ENCODE assay signal across 13 mouse cellular contexts in genomic region chr13:67214015-67214607, GRCm38 (mm10). TPM values are rescaled to one million over a fixed set of nuclear protein-coding genes. Genes with fewer than 3 reads are reported as not detected.
DNase-seq lines count a peak whose midpoint lies in the region; ATAC-seq and TF ChIP-seq lines count a peak whose summit lies in the region.
"Had no signal": no experiment of that assay in that cellular context is flagged by ENCODE, and none has a peak within 500 bp of the region (broad histone marks: within the 10 kb centered on the region; RNA-seq: fewer than 3 reads in every experiment).

No protein-coding gene starts in this region.

- no peaks in the 10 kb centered on the region for H3K9me3 ChIP-seq in forebrain, postnatal 0 days (ENCODE audit: low read length)
- no peaks in the 10 kb centered on the region for H3K9me3 ChIP-seq in forebrain, embryonic 14.5 days (replicated peaks; ENCODE audit: control insufficient read depth, low read length)
- H3K9me3 ChIP-seq: G1E; limb, embryonic 10.5 days had no signal

- no peak for DNase-seq in forebrain, postnatal 0 days
- no peak for DNase-seq in forebrain, embryonic 14.5 days (ENCODE audit: low spot score)
- peak; percentile 2 for DNase-seq in lung, postnatal 10 days
- DNase-seq in lung, postnatal 4 days: no peak
- DNase-seq in adipocyte (ENCODE audit: low spot score): peak; percentile 12
- peak; percentile 4 to 10 for DNase-seq in thymus, postnatal 36 days
- no peak for DNase-seq in left cerebral cortex, adult 9 months (ENCODE audit: low spot score in 2 of 2)
- DNase-seq in frontal cortex, postnatal 10 days (ENCODE audit: low spot score in 2 of 2): no peak

- no peaks in the 10 kb centered on the region for H3K36me3 ChIP-seq in forebrain, postnatal 0 days (ENCODE audit: insufficient read depth)
- H3K36me3 ChIP-seq in forebrain, embryonic 14.5 days (ENCODE audit: control insufficient read depth, insufficient read depth, low read length): no peaks in the 10 kb centered on the region
- H3K36me3 ChIP-seq: G1E; heart, embryonic 13.5 days; limb, embryonic 10.5 days had no signal

- no peak overlapping the region for H3K9ac ChIP-seq in forebrain, postnatal 0 days
- no peak overlapping the region for H3K9ac ChIP-seq in forebrain, embryonic 14.5 days (ENCODE audit: low read length)
- H3K9ac ChIP-seq: heart, embryonic 13.5 days had no signal

- no peaks in the 10 kb centered on the region for H3K27me3 ChIP-seq in forebrain, postnatal 0 days (ENCODE audit: insufficient read depth, low read length)
- no peaks in the 10 kb centered on the region for H3K27me3 ChIP-seq in forebrain, embryonic 14.5 days (replicated peaks; ENCODE audit: control insufficient read depth, insufficient read depth, low read length)
- H3K27me3 ChIP-seq: heart, embryonic 13.5 days; megakaryocyte, embryonic 14.5 days had no signal

- ATAC-seq in forebrain, postnatal 0 days: no peak
- no peak for ATAC-seq in forebrain, embryonic 14.5 days
- ATAC-seq: forebrain, embryonic 16.5 days had no signal

- no peak overlapping the region for H3K4me3 ChIP-seq in forebrain, postnatal 0 days (ENCODE audit: low read depth, low read length)
- H3K4me3 ChIP-seq in forebrain, embryonic 14.5 days (ENCODE audit: low read depth, low read length): no peak overlapping the region
- H3K4me3 ChIP-seq: heart, embryonic 13.5 days; limb, embryonic 10.5 days; megakaryocyte, embryonic 14.5 days had no signal

- no peak overlapping the region for H3K27ac ChIP-seq in forebrain, postnatal 0 days (ENCODE audit: low read depth, low read length)
- H3K27ac ChIP-seq in forebrain, embryonic 14.5 days (ENCODE audit: low read depth, low read length): no peak overlapping the region
- H3K27ac ChIP-seq: heart, embryonic 13.5 days; limb, embryonic 10.5 days had no signal

- H3K4me1 ChIP-seq in forebrain, postnatal 0 days (ENCODE audit: insufficient read depth): no peaks in the 10 kb centered on the region
- H3K4me1 ChIP-seq in forebrain, embryonic 14.5 days (ENCODE audit: control insufficient read depth, insufficient read depth, low read length): no peaks in the 10 kb centered on the region
- H3K4me1 ChIP-seq: heart, embryonic 13.5 days; limb, embryonic 10.5 days; megakaryocyte, embryonic 14.5 days had no signal

- no peak overlapping the region for H3K4me2 ChIP-seq in forebrain, postnatal 0 days (ENCODE audit: low read depth)
- H3K4me2 ChIP-seq in forebrain, embryonic 14.5 days (ENCODE audit: low read length): no peak overlapping the region
- H3K4me2 ChIP-seq: heart, embryonic 13.5 days had no signal

- WGBS in forebrain, postnatal 0 days: 61% methylated on average over 4 of the region's 4 CpGs
- WGBS in forebrain, embryonic 14.5 days: 57% methylated on average over 4 of the region's 4 CpGs

- TF ChIP-seq CTCF in forebrain, postnatal 0 days (IDR thresholded peaks at IDR 0.05; ENCODE audit: low read depth): 0 out of 2 replicates have a peak, but pooled peaks have one; percentile 2

RNA-seq across cellular contexts. Expression of gene Zfp455, which starts 19.8 kb away (rescaled TPM):
- total RNA-seq in forebrain, postnatal 0 days (2014; rRNA removed): 2.5 and 3.2 TPM in 2 replicates
- 0.67 and 1.2 TPM in 2 replicates for polyA plus RNA-seq in forebrain, postnatal 0 days (2015; fragmentation: Nextera tagmentation; extraction: Ambion mirVana)
- 1.1 and 2.7 TPM in 2 replicates for polyA plus RNA-seq in forebrain, embryonic 14.5 days (2014; fragmentation: Nextera tagmentation; extraction: Ambion mirVana)

RNA-seq across cellular contexts. Expression of gene Rsl1, which starts 41.1 kb away (rescaled TPM):
- total RNA-seq in forebrain, postnatal 0 days (2014; rRNA removed): 2.9 and 7.8 TPM in 2 replicates
- polyA plus RNA-seq in forebrain, postnatal 0 days (2015; fragmentation: Nextera tagmentation; extraction: Ambion mirVana): 2.9 and 3.3 TPM in 2 replicates
- 6.1 and 6.7 TPM in 2 replicates for polyA plus RNA-seq in forebrain, embryonic 14.5 days (2014; fragmentation: Nextera tagmentation; extraction: Ambion mirVana)

Comparison
In these comparisons a context has a peak if more than half of its experiments do, and no peak if none do; other contexts are left out.
1. DNase-seq: peak in lung, postnatal 10 days (single experiment), adipocyte (single experiment) and thymus, postnatal 36 days (2 of 2); none in forebrain, postnatal 0 days (single experiment), forebrain, embryonic 14.5 days (single experiment), lung, postnatal 4 days (0 of 2), left cerebral cortex, adult 9 months (0 of 2) and frontal cortex, postnatal 10 days (0 of 2).